Mouse (Mus musculus): ENCODE measurements around the gene Rtl6. TPM values are rescaled to one million over a fixed set of nuclear protein-coding genes. Genes with fewer than 3 reads are reported as not detected.

The Rtl6 gene
- total RNA-seq, 2 experiments from 2014 or later: 3.7 to 4.9 TPM

Other genes starting within 250 kb of the Rtl6 start
- gene Parvg, start 233.8 kb downstream of the Rtl6 start, total RNA-seq (2021): 1 to 10 TPM; 1.2 to 1.5 TPM
- 1 to 10 TPM; 2.7 to 5.0 TPM for gene Shisal1, start 110.7 kb downstream of the Rtl6 start, total RNA-seq (2021)
- gene Prr5, start 111.8 kb upstream of the Rtl6 start, total RNA-seq (2021): 1 to 10 TPM; 7.3 to 8.5 TPM
- under 1 TPM in 1 of 2 experiments, not detected in 1; 0.29 TPM for gene Arhgap8, start 162.2 kb upstream of the Rtl6 start, total RNA-seq (2021)